Mouse (Mus musculus) B cell, adult 62 days (primary cell): ENCODE data around the gene Stx3. TPM values are rescaled to one million over a fixed set of nuclear protein-coding genes. Genes with fewer than 3 reads are reported as not detected.

Experiments used
- total RNA-seq: library from RNA; stranded (reverse); gene quantifications from 4 replicates; pipeline ENCODE4 v1.2.4, GENCODE M21; 2023

Gene Stx3
- 0.39 to 1.0 TPM (median 0.71 TPM) in 4 replicates for total RNA-seq

GRCm38 (mm10) chr19:11819143-11819700, at the start of gene Stx3:
Gene Stx3 (minus strand): TSS chr19:11819403.

DNA sequence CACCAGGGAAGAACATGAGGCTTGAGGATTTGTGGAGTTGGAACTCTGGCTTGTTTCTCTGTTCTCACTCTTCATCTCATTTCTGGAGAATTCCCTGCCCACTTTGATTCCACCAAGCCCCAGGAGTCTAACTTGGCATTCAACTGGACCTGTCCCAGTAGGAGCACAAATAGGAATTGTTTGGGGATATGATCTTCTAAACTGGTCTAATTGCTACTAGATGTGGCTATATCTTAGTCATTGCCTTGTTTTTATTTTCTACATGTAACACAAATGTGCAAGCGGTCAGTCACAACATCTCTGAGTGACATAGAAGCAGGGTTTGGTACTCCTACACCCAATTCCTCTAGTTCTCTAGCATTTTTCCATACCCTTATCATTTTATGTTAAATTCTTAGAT, 41.8 kb upstream of the Stx3 start, which contains the start of gene Olfr1418:
Gene Olfr1418, minus strand, starts transcription at position 101 of the 400 bp plus-strand sequence.

GRCm38 (mm10) chr19:11839119-11839518, 19.9 kb upstream of the Stx3 start, which contains the start of gene Olfr1417:
Gene Olfr1417 (minus strand): TSS chr19:11839219.

DNA sequence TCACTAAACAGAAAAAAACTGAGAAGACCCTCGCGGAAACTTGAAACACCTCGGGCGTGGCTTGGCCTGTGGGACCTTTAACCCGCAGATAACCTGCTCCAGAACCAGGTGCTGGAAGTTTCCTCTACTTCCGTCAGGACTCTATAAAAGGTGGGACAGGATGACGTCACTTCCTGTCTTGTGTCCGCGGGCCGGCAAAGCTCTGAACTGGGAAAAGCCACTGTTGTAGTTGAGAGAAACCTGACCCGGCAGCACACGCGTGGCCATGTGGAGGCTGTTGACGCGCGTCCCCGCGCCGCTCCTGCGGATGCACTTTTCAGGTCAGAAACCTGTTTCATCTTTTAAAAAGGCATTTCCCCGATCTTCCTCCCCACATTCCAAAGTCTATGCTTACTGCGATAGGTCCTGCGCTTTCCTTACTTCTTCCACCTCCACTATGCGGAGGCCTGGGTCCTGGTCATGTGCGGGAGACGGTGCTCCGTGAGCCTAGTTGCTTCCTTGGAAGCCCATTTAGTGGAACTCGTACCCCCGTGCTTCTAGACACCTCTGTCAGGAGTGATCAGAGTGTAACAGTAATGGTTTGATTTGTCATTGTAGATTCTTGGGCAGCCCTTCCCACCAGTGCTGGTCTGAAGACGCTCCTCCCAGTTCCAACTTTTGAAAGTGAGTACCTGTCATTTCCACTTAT, 48.9 kb downstream of the Stx3 start, which contains the start of gene Mrpl16:
Gene Mrpl16, plus strand, starts transcription at position 187 of the 688 bp plus-strand sequence.

GRCm38 (mm10) chr19:11747298-11747697, 71.9 kb downstream of the Stx3 start, which contains the start of gene Gif:
Gene Gif (plus strand): TSS chr19:11747554.

Other genes with a start within 250 kb of the Stx3 start
- 2.6 to 3.6 TPM (median 3.3 TPM) in 4 replicates for gene Ms4a6d, start 214.6 kb downstream of the Stx3 start, total RNA-seq
- gene Ms4a2, start 195.7 kb downstream of the Stx3 start, total RNA-seq = not detected in 4 replicates
- gene Ms4a3, start 178.6 kb downstream of the Stx3 start, total RNA-seq = not detected in 4 replicates
- not detected in 4 replicates for gene Oosp2, start 158.8 kb downstream of the Stx3 start, total RNA-seq
- gene Oosp1, start 128.3 kb downstream of the Stx3 start, total RNA-seq = 1.4 to 3.7 TPM (median 1.9 TPM) in 4 replicates
- not detected in 4 replicates for gene Oosp3, start 122.3 kb downstream of the Stx3 start, total RNA-seq
- gene Gif, start 71.8 kb downstream of the Stx3 start, total RNA-seq = not detected in 4 replicates
- 28.4 to 34.4 TPM (median 30.1 TPM) in 4 replicates for gene Mrpl16, start 49.0 kb downstream of the Stx3 start, total RNA-seq
- not detected in 4 replicates for gene Olfr1417, start 19.8 kb upstream of the Stx3 start, total RNA-seq
- gene Olfr1418, start 41.7 kb upstream of the Stx3 start, total RNA-seq = not detected in 4 replicates
- not detected in 4 replicates for gene Olfr1419, start 55.7 kb upstream of the Stx3 start, total RNA-seq
- gene Olfr1420, start 67.2 kb upstream of the Stx3 start, total RNA-seq = not detected in 4 replicates
- 68.1 to 75.5 TPM (median 72.5 TPM) in 4 replicates for gene Patl1, start 93.0 kb upstream of the Stx3 start, total RNA-seq
- 50.1 to 51.8 TPM (median 50.9 TPM) in 4 replicates for gene Osbp, start 146.5 kb upstream of the Stx3 start, total RNA-seq
- not detected in 4 replicates for gene Olfr1423, start 221.9 kb upstream of the Stx3 start, total RNA-seq
- not detected in 4 replicates for gene Olfr1424, start 243.3 kb upstream of the Stx3 start, total RNA-seq